Mouse (Mus musculus) T-helper 1 cell (primary cell): ENCODE measurements around the gene Sec14l1.
"Not testable (repeated sequence)": the region's sequence is repeated elsewhere in the genome, so short reads cannot be mapped to it uniquely, and the experiment has no call there.

ENCODE experiments used
- in situ Hi-C: fragments of 300-600 bp; cut with MboI, MseI; formaldehyde crosslinking; loops from one replicate; pipeline ENCODE4 v1.15.1; 2025; ENCODE audit warnings: high pct_unique_total_duplicates

The Sec14l1 gene

GRCm38 (mm10) chr11:117114592-117115345 is at the start of gene Sec14l1:
Gene Sec14l1 (plus strand): TSS chr11:117115168.
- in situ Hi-C loops, result loop anchor here (5.0 kb wide), 1 partner anchor 32 kb away; no protein-coding TSS in a partner anchor

- in situ Hi-C loops, result not testable (repeated sequence)
Observed at GRCm38 (mm10) chr11:117065602-117066001, 49.4 kb upstream of the Sec14l1 start.

GRCm38 (mm10) chr11:117066738-117067137 is 48.2 kb upstream of the Sec14l1 start:
- in situ Hi-C loops, result no loop called here

GRCm38 (mm10) chr11:117068332-117068731 is 46.6 kb upstream of the Sec14l1 start:
- in situ Hi-C loops, result no loop called here

GRCm38 (mm10) chr11:117069027-117069426 is 45.9 kb upstream of the Sec14l1 start:
- in situ Hi-C loops, result no loop called here

GRCm38 (mm10) chr11:117070711-117071110 is 44.3 kb upstream of the Sec14l1 start:
- in situ Hi-C loops, result no loop called here

GRCm38 (mm10) chr11:117072128-117072527 is 42.8 kb upstream of the Sec14l1 start:
- in situ Hi-C loops, result no loop called here

- in situ Hi-C loops, result no loop called here
Observed at GRCm38 (mm10) chr11:117073426-117073825, 41.5 kb upstream of the Sec14l1 start.

- in situ Hi-C loops, result loop anchor here (5.0 kb wide), 1 partner anchor 101 kb away; no protein-coding TSS in a partner anchor
Observed at GRCm38 (mm10) chr11:117076576-117077196, 38.3 kb upstream of the Sec14l1 start.

GRCm38 (mm10) chr11:117077227-117077626 is 37.7 kb upstream of the Sec14l1 start:
- in situ Hi-C loops, result loop anchor here (5.0 kb wide), 1 partner anchor 100 kb away; no protein-coding TSS in a partner anchor

- in situ Hi-C loops, result loop anchor here (5.0 kb wide), 1 partner anchor 99 kb away; no protein-coding TSS in a partner anchor
Observed at GRCm38 (mm10) chr11:117077902-117078301, 37.1 kb upstream of the Sec14l1 start.

- in situ Hi-C loops, result loop anchor here (5.0 kb wide), 1 partner anchor 99 kb away; no protein-coding TSS in a partner anchor
Observed at GRCm38 (mm10) chr11:117078637-117079240, 36.2 kb upstream of the Sec14l1 start.

GRCm38 (mm10) chr11:117079651-117080190 is 35.2 kb upstream of the Sec14l1 start:
- in situ Hi-C loops, result loop anchor here (5.0 to 10.0 kb wide), 3 partner anchors 38 to 285 kb away; partner anchors contain the start of gene Sec14l1

GRCm38 (mm10) chr11:117080209-117080608 is 34.8 kb upstream of the Sec14l1 start:
- in situ Hi-C loops, result loop anchor here (5.0 to 10.0 kb wide), 2 partner anchors 37 to 285 kb away; partner anchors contain the start of gene Sec14l1

- in situ Hi-C loops, result loop anchor here (5.0 to 10.0 kb wide), 2 partner anchors 36 to 283 kb away; partner anchors contain the start of gene Sec14l1
Observed at GRCm38 (mm10) chr11:117081165-117082064, 33.6 kb upstream of the Sec14l1 start.

GRCm38 (mm10) chr11:117082353-117082934 is 32.5 kb upstream of the Sec14l1 start:
- in situ Hi-C loops, result loop anchor here (5.0 to 10.0 kb wide), 2 partner anchors 35 to 282 kb away; partner anchors contain the start of gene Sec14l1

GRCm38 (mm10) chr11:117083052-117083881 is 31.7 kb upstream of the Sec14l1 start:
- in situ Hi-C loops, result loop anchor here (5.0 to 10.0 kb wide), 2 partner anchors 34 to 282 kb away; partner anchors contain the start of gene Sec14l1

GRCm38 (mm10) chr11:117083882-117084260 is 31.1 kb upstream of the Sec14l1 start:
- in situ Hi-C loops, result loop anchor here (5.0 to 10.0 kb wide), 2 partner anchors 33 to 281 kb away; partner anchors contain the start of gene Sec14l1

- in situ Hi-C loops, result loop anchor here (10.0 kb wide), 1 partner anchor 279 kb away; no protein-coding TSS in a partner anchor
Observed at GRCm38 (mm10) chr11:117086215-117086614, 28.8 kb upstream of the Sec14l1 start.
